Mouse (Mus musculus) hindbrain, embryonic 14.5 days (tissue): ENCODE data around the gene Exoc6b. TPM values are rescaled to one million over a fixed set of nuclear protein-coding genes. Genes with fewer than 3 reads are reported as not detected.

Experiments used
- ATAC-seq: fragments of 200-750 bp; cut with Nextera tagmentation; 2 replicates; pipeline ENCODE4 v1.8.0; 2017; ENCODE audit warnings: moderate number of reproducible peaks, mild to moderate bottlenecking, moderate TSS enrichment, moderate library complexity; ENCODE audit not compliant: low FRiP score
- DNase-seq: peaks from one replicate; pipeline ENCODE4 v3.0.0-alpha.2; 2015; ENCODE audit warnings: low spot score
- H3K27ac ChIP-seq: fragments of 300-500 bp; sonication (generic); 2 replicates; pipeline ENCODE4 v1.5.1; 2014; ENCODE audit warnings: mild to moderate bottlenecking, moderate library complexity
- H3K27me3 ChIP-seq: fragments of 300-500 bp; sonication (generic); 2 replicates; pipeline ENCODE4 v1.6.1; 2014; ENCODE audit warnings: mild to moderate bottlenecking, low read length, mixed read lengths; ENCODE audit not compliant: control insufficient read depth, insufficient read depth
- H3K36me3 ChIP-seq: fragments of 300-500 bp; sonication (generic); replicated peaks from 2 replicates; pipeline ENCODE4 v1.6.1; 2014; ENCODE audit not compliant: control insufficient read depth, insufficient read depth
- H3K4me1 ChIP-seq: fragments of 300-500 bp; sonication (generic); replicated peaks from 2 replicates; pipeline ENCODE4 v1.6.1; 2014; ENCODE audit warnings: antibody characterized with exemption, low read length, mixed read lengths; ENCODE audit not compliant: control insufficient read depth, insufficient read depth
- H3K4me2 ChIP-seq: fragments of 300-500 bp; sonication (generic); replicated peaks from 2 replicates; pipeline ENCODE4 v1.6.1; 2014; ENCODE audit warnings: mild to moderate bottlenecking, moderate library complexity
- H3K4me3 ChIP-seq: fragments of 300-500 bp; sonication (generic); replicated peaks from 2 replicates; pipeline ENCODE4 v1.5.1; 2014; ENCODE audit warnings: mild to moderate bottlenecking, low read length
- H3K9ac ChIP-seq: fragments of 300-500 bp; sonication (generic); 2 replicates; pipeline ENCODE4 v1.6.1; 2014
- H3K9me3 ChIP-seq: fragments of 300-500 bp; sonication (generic); 2 replicates; pipeline ENCODE4 v1.6.1; 2016; ENCODE audit warnings: low read length; ENCODE audit not compliant: control insufficient read depth
- WGBS: fragments of 180-500 bp; shearing (Covaris S2); extraction: QIAGEN DNeasy Blood & Tissue Kit; methylation state at CpG from one replicate; pipeline ENCODE4 v1.1.7; 2014; 5-methylcytosine and 5-hydroxymethylcytosine counted together
- polyA plus RNA-seq: library from polyadenylated mRNA; unstranded; fragments of >200 nt; fragmentation: Nextera tagmentation; extraction: Ambion mirVana; gene quantifications from 2 replicates; pipeline ENCODE4 v1.2.1, GENCODE M21; 2014

Exoc6b gene
- polyA plus RNA-seq, 1 experiment from 2014 or later = 61.7 TPM

- Histone ChIP-seq H3K4me3 (no peak overlapping the region), H3K9ac (no peak overlapping the region), H3K9me3 (no peaks in the 10 kb centered on the region), H3K27ac (no peak overlapping the region), H3K36me3 (no peaks in the 10 kb centered on the region), H3K27me3 (no peaks in the 10 kb centered on the region), H3K4me2 (no peak overlapping the region), H3K4me1 (peaks cover 18% of the 10 kb centered on the region)
- 71% methylated on average over 2 of the region's 2 CpGs for WGBS
- ATAC-seq (no peak), DNase-seq (no peak)
Measured at GRCm38 (mm10) chr6:84646696-84647095, 422.6 kb downstream of the Exoc6b start.

GRCm38 (mm10) chr6:84641062-84641431 lies 428.3 kb downstream of the Exoc6b start:
- ATAC-seq = no peak
- Histone ChIP-seq H3K9ac (no peak overlapping the region), H3K4me2 (no peak overlapping the region), H3K4me1 (peaks cover 3% of the 10 kb centered on the region), H3K36me3 (no peaks in the 10 kb centered on the region), H3K4me3 (no peak overlapping the region), H3K9me3 (no peaks in the 10 kb centered on the region), H3K27me3 (no peaks in the 10 kb centered on the region), H3K27ac (no peak overlapping the region)
- 78% methylated on average over 4 of the region's 4 CpGs for WGBS
- no peak for DNase-seq

GRCm38 (mm10) chr6:84640324-84641061 lies 428.8 kb downstream of the Exoc6b start:
- no peak overlapping the region for H3K27ac ChIP-seq
- no peak overlapping the region for H3K4me2 ChIP-seq
- no peaks in the 10 kb centered on the region for H3K4me1 ChIP-seq
- no peak for DNase-seq
- ATAC-seq = no peak
- no peaks in the 10 kb centered on the region for H3K27me3 ChIP-seq
- WGBS = 66% methylated on average over 9 of the region's 9 CpGs
- no peak overlapping the region for H3K4me3 ChIP-seq
- H3K9ac ChIP-seq = no peak overlapping the region
- no peaks in the 10 kb centered on the region for H3K9me3 ChIP-seq
- H3K36me3 ChIP-seq = no peaks in the 10 kb centered on the region

GRCm38 (mm10) chr6:84638206-84638605 lies 431.1 kb downstream of the Exoc6b start:
- Histone ChIP-seq H3K9me3 (no peaks in the 10 kb centered on the region), H3K4me1 (no peaks in the 10 kb centered on the region), H3K27me3 (no peaks in the 10 kb centered on the region), H3K4me2 (no peak overlapping the region), H3K4me3 (no peak overlapping the region), H3K36me3 (no peaks in the 10 kb centered on the region), H3K9ac (no peak overlapping the region), H3K27ac (no peak overlapping the region)
- no peak for DNase-seq
- ATAC-seq = no peak

- Histone ChIP-seq H3K9me3 (no peaks in the 10 kb centered on the region), H3K4me2 (no peak overlapping the region), H3K27me3 (no peaks in the 10 kb centered on the region), H3K4me1 (0 out of 2 replicates have a peak, but pooled peaks cover 3% of the 10 kb centered on the region), H3K4me3 (no peak overlapping the region), H3K36me3 (no peaks in the 10 kb centered on the region), H3K27ac (no peak overlapping the region), H3K9ac (no peak overlapping the region)
- ATAC-seq (no peak), DNase-seq (no peak)
- 93% methylated on average over 2 of the region's 2 CpGs for WGBS
Measured at GRCm38 (mm10) chr6:84631588-84631987, 437.7 kb downstream of the Exoc6b start.

- no peak for DNase-seq
Measured at GRCm38 (mm10) chr6:84630276-84630675, 439.0 kb downstream of the Exoc6b start.

GRCm38 (mm10) chr6:84628831-84629230 lies 440.5 kb downstream of the Exoc6b start:
- no peak overlapping the region for H3K4me2 ChIP-seq
- H3K27me3 ChIP-seq = no peaks in the 10 kb centered on the region
- no peak overlapping the region for H3K4me3 ChIP-seq
- DNase-seq = no peak
- no peak overlapping the region for H3K27ac ChIP-seq
- WGBS = 93% methylated on average over 5 of the region's 5 CpGs
- H3K36me3 ChIP-seq = no peaks in the 10 kb centered on the region
- H3K4me1 ChIP-seq = 0 out of 2 replicates have a peak, but pooled peaks cover 3% of the 10 kb centered on the region
- no peak overlapping the region for H3K9ac ChIP-seq
- no peaks in the 10 kb centered on the region for H3K9me3 ChIP-seq
- ATAC-seq = no peak

More at GRCm38 (mm10) chr6:84630276-84630675, 439.0 kb downstream of the Exoc6b start:
- Histone ChIP-seq H3K4me2 (no peak overlapping the region), H3K4me1 (0 out of 2 replicates have a peak, but pooled peaks cover 3% of the 10 kb centered on the region), H3K27me3 (no peaks in the 10 kb centered on the region), H3K9me3 (no peaks in the 10 kb centered on the region), H3K27ac (no peak overlapping the region), H3K4me3 (no peak overlapping the region), H3K36me3 (no peaks in the 10 kb centered on the region), H3K9ac (no peak overlapping the region)
- ATAC-seq = no peak
- WGBS = 40% methylated on average over 1 of the region's 1 CpGs

GRCm38 (mm10) chr6:84626398-84626797 lies 442.9 kb downstream of the Exoc6b start:
- no peak for DNase-seq
- 93% methylated on average over 2 of the region's 2 CpGs for WGBS
- no peak overlapping the region for H3K4me3 ChIP-seq
- no peak overlapping the region for H3K4me2 ChIP-seq
- no peak for ATAC-seq
- 0 out of 2 replicates have a peak, but pooled peaks cover 3% of the 10 kb centered on the region for H3K4me1 ChIP-seq
- H3K36me3 ChIP-seq = no peaks in the 10 kb centered on the region
- no peaks in the 10 kb centered on the region for H3K27me3 ChIP-seq
- H3K27ac ChIP-seq = no peak overlapping the region
- H3K9ac ChIP-seq = no peak overlapping the region
- H3K9me3 ChIP-seq = no peaks in the 10 kb centered on the region

GRCm38 (mm10) chr6:84619166-84619565 lies 450.1 kb downstream of the Exoc6b start:
- Histone ChIP-seq H3K27ac (no peak overlapping the region), H3K4me2 (no peak overlapping the region), H3K27me3 (no peaks in the 10 kb centered on the region), H3K4me1 (no peaks in the 10 kb centered on the region), H3K9ac (no peak overlapping the region), H3K4me3 (no peak overlapping the region), H3K9me3 (no peaks in the 10 kb centered on the region), H3K36me3 (peaks cover 35% of the 10 kb centered on the region)
- DNase-seq (no peak), ATAC-seq (no peak)
- 93% methylated on average over 6 of the region's 6 CpGs for WGBS

- WGBS = 96% methylated on average over 1 of the region's 1 CpGs
- Histone ChIP-seq H3K9me3 (no peaks in the 10 kb centered on the region), H3K4me2 (no peak overlapping the region), H3K36me3 (peaks cover 35% of the 10 kb centered on the region), H3K27me3 (no peaks in the 10 kb centered on the region), H3K4me1 (no peaks in the 10 kb centered on the region), H3K9ac (no peak overlapping the region), H3K4me3 (no peak overlapping the region), H3K27ac (no peak overlapping the region)
- DNase-seq (no peak), ATAC-seq (no peak)
Measured at GRCm38 (mm10) chr6:84617051-84617450, 452.3 kb downstream of the Exoc6b start.
